Mouse (Mus musculus) embryo, embryonic 9.5 days (tissue): ENCODE results near the gene Rhbdd2.
"Not testable (repeated sequence)": the region's sequence is repeated elsewhere in the genome, so short reads cannot be mapped to it uniquely, and the experiment has no call there.

Experiments
- DNase-seq: peaks from one replicate; pipeline ENCODE4 v3.0.0-alpha.2; 2017; ENCODE audit errors: extremely low spot score

The Rhbdd2 gene

DNA sequence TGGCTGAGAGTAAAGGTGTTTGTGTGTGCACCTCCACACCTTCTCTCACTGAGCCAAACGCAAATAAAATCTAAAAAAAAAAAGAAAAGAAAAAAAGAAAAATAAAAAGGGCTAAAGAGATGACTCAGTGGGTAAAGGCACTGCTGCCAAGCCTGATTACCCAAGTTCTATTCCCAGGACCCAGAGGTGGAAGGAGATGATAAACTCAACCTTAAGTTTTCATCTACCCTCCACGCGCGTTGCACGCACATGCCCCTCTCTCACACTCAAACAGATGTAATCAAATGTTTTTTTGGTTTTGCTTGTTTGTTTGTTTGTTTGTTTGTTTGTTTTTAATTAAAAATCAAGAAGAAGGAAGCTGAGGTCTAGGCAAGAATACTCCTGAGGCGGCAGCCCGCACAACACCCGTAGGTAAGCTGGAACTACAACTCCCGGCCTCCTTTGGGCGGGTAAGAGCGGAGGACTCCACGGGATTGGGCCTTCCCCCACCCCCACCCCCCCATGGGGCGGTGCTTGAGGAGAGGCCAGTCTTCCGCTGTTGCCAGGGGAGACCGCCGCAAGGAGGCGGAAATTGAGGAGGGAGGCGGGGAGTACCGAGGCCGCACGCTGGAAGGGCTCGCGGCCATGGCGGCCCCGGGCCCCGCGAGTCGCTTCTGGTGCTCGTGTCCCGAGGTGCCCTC, at the start of gene Rhbdd2:
TSS of gene Rhbdd2 (plus strand) at position 502 of the 680 bp plus-strand sequence.
- DNase-seq = peak; percentile 99

DNA sequence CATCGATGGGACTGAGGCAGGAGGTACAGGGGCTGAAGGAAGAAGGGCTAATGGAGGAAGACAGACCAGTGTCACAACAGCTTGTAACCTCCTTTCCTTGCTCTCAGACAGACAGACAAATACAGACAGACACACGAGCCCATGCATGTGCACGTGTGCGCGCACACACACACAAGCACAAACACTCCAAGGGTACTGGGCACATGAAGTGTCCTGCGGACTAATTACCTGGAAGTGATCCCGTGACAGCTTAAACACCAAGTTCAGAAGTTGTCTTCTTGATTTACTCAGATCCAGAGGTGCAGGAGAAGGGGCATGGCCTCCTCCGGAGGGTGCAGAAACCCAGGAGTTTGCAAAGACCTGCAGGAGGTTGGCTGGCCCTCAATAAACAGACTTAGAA, 46.7 kb upstream of the Rhbdd2 start:
- no peak for DNase-seq

DNA sequence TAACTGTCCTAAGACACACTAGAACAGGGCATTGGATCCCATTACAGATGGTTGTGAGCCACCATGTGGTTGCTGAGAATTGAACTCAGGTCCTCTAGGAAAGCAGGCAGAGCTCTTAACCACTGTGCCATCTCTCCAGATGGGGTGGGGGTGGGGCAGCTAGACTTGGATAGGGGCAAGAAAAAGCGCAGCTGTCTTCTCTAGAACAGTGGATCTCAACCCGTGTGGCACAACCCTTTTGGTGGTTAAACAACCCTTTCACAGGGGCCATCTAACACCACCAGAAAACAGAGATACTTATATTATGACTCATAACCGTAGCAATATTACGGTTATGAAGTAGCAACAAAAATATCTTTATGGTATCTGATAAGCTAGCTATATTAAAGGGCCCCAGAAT, 44.7 kb upstream of the Rhbdd2 start:
- DNase-seq = no peak

DNA sequence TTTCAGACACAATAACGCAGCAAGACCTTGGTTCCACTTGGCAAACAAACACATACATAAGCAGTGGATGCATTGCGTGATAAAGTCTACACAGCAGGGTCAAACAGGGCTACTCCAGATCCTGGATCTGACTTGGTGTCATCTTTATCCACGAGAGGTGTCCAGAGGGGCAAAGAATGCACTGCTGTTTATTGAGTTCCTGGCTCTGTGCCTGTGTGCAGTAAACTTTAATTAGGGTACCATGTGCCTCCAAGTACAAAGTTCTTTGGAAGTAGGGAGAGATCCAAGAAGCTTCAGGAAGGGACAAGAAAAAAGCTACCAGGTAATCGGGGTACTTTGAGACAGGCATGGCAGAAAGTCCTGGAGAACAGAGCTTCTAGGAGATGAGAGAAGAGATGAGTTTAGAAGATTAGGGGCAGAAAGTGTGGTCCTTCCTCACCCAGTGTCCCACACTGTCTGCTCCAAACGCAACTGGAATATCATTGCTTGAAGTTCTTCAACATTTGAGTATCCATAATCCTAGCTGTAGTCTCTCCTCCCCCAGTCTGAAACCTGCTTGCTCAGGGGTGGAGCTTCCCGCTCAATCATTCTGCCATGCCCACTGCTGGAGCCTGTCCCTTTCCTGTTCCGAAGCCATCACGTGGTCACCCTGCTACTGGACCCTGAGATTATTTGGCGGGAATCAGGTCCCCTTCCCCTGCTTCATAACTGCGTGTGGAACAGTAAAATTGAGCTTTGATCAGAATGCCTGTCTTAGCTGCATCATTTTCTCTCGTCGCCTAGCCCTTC, 42.2 kb upstream of the Rhbdd2 start:
- DNase-seq = no peak

DNA sequence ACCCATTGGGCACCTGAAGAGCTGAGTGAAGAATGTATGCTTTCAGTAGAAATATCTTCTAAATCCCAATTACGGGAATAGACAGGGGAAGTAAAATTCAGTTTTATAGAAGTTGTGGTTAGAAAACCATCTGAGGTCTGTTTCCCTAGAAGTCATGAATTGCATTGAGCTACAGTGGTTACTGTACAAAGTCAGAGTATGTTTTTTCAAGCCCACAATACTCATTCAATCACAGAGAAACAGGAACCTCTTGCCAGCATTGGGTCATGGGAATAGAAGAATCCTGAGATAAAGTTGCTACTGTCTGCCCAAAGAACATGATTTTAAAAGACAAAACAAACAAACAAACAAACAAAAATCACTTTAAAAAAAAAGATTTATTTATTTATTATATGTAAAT, 27.8 kb upstream of the Rhbdd2 start:
- not testable (repeated sequence) for DNase-seq

DNA sequence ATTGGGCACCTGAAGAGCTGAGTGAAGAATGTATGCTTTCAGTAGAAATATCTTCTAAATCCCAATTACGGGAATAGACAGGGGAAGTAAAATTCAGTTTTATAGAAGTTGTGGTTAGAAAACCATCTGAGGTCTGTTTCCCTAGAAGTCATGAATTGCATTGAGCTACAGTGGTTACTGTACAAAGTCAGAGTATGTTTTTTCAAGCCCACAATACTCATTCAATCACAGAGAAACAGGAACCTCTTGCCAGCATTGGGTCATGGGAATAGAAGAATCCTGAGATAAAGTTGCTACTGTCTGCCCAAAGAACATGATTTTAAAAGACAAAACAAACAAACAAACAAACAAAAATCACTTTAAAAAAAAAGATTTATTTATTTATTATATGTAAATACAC, 25.7 kb upstream of the Rhbdd2 start:
- DNase-seq = not testable (repeated sequence)

DNA sequence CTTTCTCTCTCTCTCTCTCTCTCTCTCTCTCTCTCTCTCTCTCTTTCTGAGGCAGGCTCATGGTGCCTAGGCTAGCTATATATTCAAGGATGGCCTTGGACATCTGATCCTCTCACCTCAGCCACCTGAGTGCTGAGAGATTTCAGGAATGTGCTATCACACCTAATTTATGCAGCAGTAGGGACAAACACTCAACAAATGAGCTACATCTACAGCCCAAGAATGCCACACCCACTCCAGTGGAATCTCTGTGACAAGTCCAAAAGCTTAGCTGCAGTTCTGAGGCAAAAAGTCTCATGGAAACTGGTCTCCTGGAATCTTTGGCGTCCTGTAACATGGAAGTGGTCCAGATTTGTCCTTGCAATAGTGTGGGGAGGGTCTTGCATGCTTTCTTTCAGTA, 24.8 kb upstream of the Rhbdd2 start:
- no peak for DNase-seq

DNA sequence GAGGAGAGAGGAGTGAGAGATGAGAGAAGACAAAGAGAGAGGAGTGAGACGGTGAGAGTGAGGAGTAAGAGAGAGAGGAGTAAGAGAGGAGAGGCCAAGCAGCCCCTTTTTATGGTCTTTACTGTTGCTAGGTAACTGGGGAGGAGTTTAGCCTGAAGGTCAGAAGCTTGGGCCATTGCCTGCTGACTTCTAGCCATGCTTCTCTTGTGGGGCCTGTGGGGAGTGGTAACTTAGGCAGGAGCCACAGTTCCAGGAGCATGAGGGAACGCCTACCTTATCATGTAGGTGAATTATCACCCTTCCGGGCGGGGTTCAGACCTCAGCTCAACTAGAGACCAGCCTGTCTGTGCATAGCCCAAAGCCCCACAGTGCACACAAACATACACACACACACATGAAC, 22.6 kb upstream of the Rhbdd2 start:
- no peak for DNase-seq

DNA sequence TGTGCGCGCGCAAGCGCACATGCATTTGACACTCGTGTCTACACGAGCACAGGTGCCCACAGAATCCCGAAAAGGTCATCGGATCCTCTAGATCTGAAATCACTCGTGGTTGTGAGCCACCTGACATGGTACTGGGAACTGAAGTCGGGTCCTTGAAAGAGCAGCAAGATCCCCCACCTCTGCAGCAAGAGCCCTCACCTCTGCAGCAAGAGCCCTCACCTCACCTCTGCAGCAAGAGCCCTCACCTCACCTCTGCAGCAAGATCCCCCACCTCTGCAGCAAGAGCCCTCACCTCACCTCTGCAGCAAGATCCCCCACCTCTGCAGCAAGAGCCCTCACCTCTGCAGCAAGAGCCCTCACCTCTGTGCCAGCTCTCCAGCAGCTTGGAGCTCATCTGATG, 12.7 kb upstream of the Rhbdd2 start:
- DNase-seq = not testable (repeated sequence)

DNA sequence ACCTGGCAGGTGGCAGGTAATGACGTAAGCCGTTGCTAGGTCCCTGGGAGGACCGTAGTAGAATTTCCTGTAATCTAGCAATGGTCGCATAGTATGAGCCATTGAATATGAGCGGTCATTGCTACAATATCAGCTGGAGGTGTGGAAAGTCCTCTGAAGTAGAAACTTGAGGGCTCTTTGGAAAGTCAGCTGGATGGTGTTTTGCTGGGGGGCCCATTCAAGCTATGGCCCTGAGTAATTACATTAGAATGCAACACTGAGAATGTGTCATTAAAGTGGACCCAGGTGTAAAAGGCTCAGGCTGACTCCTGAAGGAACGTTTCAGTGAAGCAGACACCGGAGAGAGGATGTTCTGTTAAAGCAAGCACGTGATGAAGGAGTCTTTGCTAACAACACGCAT, 11.9 kb upstream of the Rhbdd2 start:
- no peak for DNase-seq

DNA sequence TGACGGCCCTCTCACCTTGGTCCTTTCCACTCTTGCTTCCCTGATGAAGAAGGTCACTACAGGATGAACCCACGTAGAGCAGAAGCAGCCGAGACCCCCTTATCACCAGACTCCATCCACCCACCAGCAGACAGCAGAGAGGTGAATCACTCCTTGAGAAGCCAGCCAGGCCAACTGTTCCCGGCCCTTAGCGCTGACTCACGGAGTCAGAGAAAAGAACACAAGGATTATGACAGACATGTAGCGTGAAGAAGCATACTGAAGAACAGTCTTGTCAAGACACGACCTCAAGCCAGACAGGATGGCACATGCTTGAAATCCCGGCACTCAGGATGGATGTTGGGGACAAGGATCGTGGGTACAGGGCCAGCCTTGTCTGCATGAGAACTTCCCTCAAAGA, 10.7 kb upstream of the Rhbdd2 start:
- DNase-seq = no peak

DNA sequence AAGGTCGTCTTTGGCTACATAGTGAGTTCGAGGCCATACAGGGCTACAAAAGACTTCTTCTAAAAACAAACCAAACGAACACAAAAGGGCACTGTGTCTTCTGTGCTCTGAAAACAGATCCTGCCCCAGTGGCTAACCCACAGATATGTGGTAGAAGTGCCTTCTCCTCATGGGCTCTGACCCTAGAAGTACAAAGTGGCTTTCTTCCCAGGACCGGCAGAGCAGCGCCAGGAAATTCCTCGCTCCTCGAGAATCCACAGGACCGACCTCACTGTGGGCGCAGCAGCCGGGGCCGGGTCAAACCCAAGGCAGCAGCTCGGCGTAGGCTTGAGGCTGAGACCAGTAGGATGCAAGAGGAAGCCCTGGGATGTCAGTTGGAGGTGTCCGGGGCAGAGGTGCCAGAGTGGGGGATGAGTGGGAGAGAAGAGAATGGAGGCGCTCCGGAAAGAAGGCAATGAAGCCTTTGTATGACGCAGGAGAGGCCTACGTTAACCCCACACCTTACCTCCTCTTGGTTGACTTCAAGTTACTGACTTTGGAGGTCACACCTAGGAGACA, 9.3 kb upstream of the Rhbdd2 start:
- DNase-seq = no peak

DNA sequence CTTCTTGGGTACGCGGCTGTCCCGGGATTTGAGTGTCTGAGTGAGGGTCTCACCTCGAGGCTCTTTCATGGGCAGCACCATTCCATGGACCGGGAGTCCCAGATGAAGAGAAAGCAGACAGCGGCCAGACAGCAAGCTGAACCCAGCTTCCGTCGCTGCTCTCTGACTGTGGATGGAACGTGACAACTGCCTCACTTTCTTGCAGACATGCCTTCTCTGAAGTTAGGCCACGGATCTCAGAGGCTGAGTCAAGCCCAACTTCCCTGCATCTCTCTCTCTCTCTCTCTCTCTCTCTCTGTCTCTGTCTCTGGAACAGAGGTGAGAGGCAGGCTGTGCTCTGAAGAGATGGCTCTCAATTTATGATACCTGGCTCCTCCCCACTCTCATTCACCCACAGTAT, 3.5 kb upstream of the Rhbdd2 start:
- DNase-seq = no peak

DNA sequence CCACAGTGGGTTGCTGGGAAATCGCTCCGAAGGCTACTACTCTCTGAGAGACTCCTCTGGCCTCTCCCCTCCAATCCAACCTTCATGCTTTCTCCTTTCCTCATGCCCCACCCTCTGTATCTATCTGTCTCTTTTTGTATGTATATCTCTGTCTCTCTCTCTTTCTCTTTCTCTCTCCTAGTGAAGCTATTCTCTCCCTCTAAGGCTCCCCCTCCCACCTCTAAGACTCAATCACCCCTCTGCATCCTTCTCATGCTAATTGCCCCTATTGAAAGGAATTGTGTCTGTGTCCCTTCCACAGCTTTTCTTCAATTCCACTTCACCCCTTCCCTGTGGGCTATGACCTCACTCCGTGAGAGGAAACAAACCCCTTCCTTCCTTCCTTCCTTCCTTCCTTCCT, 3.0 kb upstream of the Rhbdd2 start:
- DNase-seq = no peak

DNA sequence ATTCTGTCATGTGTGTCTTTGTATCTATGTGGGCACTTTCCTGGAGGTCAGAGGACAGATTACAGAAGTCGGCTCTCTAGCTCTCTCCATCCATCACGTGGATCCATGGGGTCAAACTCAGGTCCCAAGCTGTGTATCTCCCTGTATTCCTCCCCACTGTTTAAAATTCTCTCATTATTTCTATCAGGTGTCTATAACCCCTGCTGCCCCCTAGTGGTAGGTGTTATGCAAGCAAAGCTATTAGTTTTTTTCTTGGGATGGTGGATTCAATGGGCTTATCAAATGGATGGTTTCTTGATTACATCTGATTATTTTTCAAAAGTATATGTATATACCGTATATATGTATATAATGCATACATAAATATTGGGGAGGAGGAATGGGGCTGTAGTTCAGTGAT, 1.8 kb upstream of the Rhbdd2 start:
- DNase-seq = peak; percentile 50

DNA sequence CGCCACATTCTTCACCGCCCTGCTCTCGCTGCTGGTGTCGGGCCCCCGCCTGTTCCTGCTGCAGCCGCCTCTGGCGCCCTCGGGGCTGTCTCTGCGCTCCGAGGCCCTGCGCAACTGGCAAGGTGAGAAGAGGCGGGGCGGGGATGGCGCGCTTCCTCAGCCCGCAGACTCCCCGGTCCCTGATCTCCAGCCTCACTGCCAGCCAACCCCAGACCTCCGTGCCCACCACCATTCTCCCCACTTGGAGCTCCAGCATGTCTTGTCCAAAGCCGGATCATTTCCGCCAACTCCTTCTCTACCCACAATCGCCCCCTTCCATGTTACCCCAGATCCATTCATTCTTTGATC, 353 bp downstream of the Rhbdd2 start:
- no peak for DNase-seq

DNA sequence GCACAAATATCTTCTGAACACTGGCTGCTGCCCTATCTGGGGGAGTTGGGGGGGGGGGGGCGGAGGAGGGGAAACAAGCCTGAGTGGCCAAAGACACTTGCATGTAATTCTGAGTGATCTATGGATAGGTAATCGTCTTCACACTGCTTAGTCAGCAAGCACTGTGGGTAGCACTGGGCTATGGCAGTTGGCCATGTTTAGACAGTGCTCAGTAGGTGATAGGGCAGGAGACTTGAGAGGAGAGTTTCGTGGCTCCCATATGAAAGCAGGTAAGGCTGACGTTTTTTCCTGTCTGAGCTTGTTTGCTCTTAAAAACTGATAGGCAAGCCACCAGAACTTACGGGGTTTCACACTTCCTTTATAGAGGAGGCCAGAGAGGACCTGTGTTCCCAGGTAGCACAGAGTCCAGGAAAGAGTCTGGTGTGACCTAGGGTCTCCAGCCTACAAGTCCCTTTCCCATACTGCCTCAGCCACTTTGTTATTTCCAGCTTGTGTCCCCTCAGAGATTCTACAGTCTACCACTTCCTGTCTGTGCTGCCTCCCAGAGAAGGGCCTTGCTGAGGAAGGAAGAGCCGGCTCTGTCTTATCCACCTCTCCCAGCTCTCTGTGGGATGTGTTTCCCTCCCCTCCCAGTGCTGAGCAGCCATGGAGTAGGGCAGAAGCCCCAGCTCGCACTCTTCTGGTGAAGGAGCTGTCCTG, 7.5 kb downstream of the Rhbdd2 start:
- no peak for DNase-seq

DNA sequence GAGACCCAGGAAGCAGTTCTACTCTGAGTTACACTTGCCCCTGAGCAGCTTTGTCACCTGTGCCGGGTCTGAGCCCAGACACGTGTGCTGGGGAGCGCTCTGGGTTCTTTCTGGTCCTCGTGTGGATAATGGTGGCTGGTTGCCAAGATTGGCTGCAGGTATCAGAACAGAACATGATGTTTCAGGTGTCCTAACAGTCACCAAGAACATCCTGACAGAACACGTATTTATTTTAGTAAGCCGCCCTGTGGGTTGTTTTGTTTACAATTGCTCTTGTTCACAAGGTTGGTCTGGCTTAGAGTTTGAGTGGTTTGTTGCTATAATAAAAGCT, 8.0 kb downstream of the Rhbdd2 start:
- no peak for DNase-seq

DNA sequence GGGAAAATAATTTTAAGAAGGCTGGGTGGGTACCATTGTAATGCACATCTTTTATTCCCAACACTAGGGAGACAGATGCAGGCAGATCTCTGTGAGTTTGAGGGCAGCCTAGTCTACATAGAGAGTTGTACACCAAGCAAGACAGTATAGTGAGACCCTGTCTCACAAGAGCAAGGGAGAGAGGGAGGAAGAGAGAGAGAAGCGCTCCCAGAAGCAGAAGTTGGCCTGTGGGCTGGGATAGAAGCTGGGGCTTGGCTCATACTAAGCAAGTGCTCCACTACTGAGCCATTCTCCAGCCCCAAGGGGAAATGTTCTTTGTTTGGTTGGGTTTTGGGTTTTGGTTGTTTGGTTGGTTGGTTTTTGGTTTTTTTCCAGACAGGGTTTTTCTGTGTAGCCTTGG, 8.6 kb downstream of the Rhbdd2 start:
- DNase-seq = no peak

DNA sequence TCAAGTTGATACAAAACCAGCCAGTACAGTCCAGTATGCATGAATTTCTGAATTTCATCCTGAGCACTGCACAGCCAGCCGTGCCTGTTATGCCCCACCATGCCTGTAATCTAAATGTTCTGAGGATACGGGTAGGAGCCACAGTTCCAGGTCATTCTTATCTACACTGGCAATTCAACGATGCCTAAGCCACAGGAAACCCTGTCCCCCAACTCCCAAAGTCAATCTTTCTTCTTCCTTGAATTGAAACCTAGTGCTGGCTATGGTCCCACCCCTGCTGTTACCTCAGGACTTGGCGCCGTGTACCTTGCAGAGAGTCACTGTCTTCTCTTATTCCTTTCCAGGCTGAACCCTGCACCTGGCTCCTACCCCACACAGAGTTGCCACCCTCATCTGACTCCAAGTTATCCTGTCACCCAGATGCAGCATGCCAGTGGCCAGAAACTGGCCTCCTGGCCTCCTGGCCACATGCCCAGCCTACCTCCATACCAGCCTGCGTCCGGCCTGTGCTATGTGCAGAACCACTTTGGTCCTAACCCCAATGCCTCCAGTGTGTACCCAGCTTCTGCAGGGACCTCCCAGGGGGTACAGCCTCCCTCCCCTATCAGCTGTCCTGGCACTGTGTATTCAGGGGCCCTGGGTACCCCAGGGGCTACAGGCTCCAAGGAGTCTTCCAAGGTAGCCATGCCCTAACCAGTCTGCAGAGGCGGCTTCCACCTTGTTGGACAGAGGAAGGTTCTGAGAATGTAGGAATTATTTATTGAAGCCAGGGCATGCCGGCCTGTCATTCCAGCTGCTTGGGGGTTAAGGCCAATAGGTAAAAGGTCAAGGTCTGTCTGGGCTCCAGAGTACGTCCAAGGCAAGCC, 10.5 kb downstream of the Rhbdd2 start:
- no peak for DNase-seq

DNA sequence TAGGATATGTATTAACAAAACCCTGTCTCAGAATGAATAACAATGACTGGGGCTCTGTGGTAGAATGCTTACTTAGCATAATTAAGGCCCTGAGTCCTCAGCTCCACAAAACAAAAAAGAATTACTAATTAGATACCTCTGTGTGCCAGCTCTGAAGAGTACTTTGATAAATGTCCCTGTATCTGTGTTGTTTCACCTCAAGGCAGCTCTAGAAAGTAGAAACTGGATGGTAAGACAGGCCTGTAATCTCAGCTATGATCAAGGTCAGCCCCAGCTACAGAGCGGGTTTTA, 11.1 kb downstream of the Rhbdd2 start:
- no peak for DNase-seq

DNA sequence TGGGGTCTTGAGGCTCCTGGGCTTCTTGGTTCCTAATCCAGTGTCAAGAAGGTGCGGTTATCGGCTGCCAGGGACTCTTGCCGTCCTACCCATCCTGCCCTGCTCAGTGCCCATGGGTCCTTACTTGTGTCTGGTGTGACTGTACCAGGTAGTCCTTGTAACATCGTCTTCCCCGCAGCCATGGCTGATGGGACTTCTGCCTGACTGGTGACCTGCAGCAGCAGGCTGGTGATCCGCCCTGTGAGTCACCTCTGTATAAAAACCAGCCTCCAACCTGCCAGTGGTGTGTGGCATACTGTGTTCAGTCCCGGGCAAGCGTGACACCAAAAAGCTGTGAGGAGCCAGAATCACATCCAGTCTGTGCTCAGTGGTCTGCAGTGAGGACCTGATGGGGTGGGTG, 11.5 kb downstream of the Rhbdd2 start:
- DNase-seq = no peak
